Comparison of ENCODE assay signal across 7 mouse cellular contexts in the genomic region with DNA sequence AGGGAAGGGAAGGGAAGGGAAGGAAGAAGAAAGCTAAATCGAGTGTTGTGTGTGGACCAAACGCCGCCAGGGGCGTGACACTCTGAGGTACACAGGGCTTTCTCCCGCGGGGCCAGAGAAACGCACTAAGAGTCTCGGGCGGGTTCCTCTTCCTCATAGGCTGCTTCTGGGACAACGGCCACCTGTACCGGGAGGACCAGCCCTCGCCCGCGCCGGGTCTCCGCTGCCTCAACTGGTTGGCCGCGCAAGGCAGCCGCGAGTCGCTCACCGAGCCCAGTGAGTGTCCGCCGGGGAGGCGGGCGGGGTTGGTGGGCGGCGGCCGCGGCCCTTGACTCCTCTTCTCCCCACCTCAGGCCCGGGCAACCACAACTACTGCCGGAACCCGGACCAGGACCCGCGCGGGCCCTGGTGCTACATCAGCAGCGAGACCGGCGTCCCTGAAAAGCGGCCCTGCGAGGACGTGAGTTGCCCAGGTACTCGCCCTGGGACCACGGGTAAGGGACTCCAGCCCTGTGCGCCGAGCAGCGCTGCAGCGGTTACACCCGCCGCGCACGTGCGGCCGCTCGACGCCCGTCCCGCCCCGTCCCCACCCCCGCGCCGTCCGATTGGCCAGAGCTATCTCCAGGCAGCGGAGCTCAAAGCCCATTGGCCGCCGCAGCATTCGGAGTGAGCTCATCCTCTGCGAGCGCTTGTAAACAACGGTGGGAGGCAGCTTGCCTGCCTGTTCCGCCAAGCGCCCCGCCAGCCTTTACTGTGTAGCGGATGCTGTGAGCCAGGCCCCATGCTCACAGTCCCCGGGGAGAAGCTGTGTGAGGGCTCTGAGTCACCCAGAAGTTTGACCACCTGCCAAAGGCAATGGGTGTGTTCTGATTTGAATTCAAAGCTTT. TPM values are rescaled to one million over a fixed set of nuclear protein-coding genes. Genes with fewer than 3 reads are reported as not detected.
A peak's percentile ranks its signal among the peaks of the same experiment; 100 is the strongest.
DNase-seq lines count a peak whose midpoint lies in the region; ATAC-seq lines count a peak whose summit lies in the region.

No protein-coding gene starts in this region.

- DNase-seq in adrenal gland, postnatal 10 days = peak; percentile 94
- DNase-seq in embryonic facial prominence, embryonic 10.5 days (ENCODE audit: low spot score) = peak; percentile 96
- DNase-seq in kidney, adult 11 months = peak; percentile 91
- DNase-seq in left cerebral cortex, postnatal 4 days = peak; percentile 94
- peak; percentile 98 for DNase-seq in midbrain, embryonic 11.5 days (ENCODE audit: low spot score, missing footprints)
- peak; percentile 96 for DNase-seq in skeletal muscle tissue, adult 2 months (ENCODE audit: low read depth, low spot score)

- peak overlapping the region; percentile 81 for H3K27ac ChIP-seq in embryonic facial prominence, embryonic 10.5 days (replicated peaks)
- no peak overlapping the region for H3K27ac ChIP-seq in midbrain, embryonic 11.5 days (ENCODE audit: low read depth, low read length)

- H3K36me3 ChIP-seq in embryonic facial prominence, embryonic 10.5 days (replicated peaks) = no peaks in the 10 kb centered on the region; the same call in 1 of the 2 replicates
- H3K36me3 ChIP-seq in midbrain, embryonic 11.5 days (ENCODE audit: control insufficient read depth, insufficient read depth, low read length) = no peaks in the 10 kb centered on the region

- peaks cover 53% of the 10 kb centered on the region for H3K4me1 ChIP-seq in embryonic facial prominence, embryonic 10.5 days
- peaks cover 17% of the 10 kb centered on the region for H3K4me1 ChIP-seq in midbrain, embryonic 11.5 days (ENCODE audit: control insufficient read depth, insufficient read depth, low read length)

- peaks cover 26% of the 10 kb centered on the region for H3K27me3 ChIP-seq in embryonic facial prominence, embryonic 10.5 days (replicated peaks; ENCODE audit: low read depth, poor library complexity, severe bottlenecking)
- H3K27me3 ChIP-seq in midbrain, embryonic 11.5 days (ENCODE audit: control insufficient read depth, insufficient read depth, low read length) = no peaks in the 10 kb centered on the region; the same call in 1 of the 2 replicates

- intact Hi-C loops in left cerebral cortex, postnatal 4 days (cut with DNase I) = no loop called here

- peak; percentile 57 for ATAC-seq in granulocyte monocyte progenitor cell, adult 5-6 weeks (replicated peaks; ENCODE audit: poor library complexity, severe bottlenecking)
- peak; percentile 99 for ATAC-seq in midbrain, embryonic 11.5 days (ENCODE audit: low FRiP score)

- H3K9ac ChIP-seq in midbrain, embryonic 11.5 days (ENCODE audit: low read length) = peak overlapping the region; percentile 63

- H3K4me2 ChIP-seq in midbrain, embryonic 11.5 days = peak overlapping the region; percentile 95

- no peaks in the 10 kb centered on the region for H3K9me3 ChIP-seq in embryonic facial prominence, embryonic 10.5 days
- no peaks in the 10 kb centered on the region for H3K9me3 ChIP-seq in midbrain, embryonic 11.5 days (ENCODE audit: control insufficient read depth, low read length)

- WGBS in embryonic facial prominence, embryonic 10.5 days = under 1% methylated on average over 75 of the region's 75 CpGs
- WGBS in midbrain, embryonic 11.5 days = under 1% methylated on average over 75 of the region's 75 CpGs

- H3K4me3 ChIP-seq in embryonic facial prominence, embryonic 10.5 days = peak overlapping the region; percentile 64
- H3K4me3 ChIP-seq in midbrain, embryonic 11.5 days (ENCODE audit: low read depth, low read length) = peak overlapping the region; percentile 40

RNA-seq across cellular contexts. Expression of gene Pik3ip1, which starts 1.8 kb away (rescaled TPM):
- total RNA-seq in adrenal gland, postnatal 10 days (2021) = 10 to 100 TPM; 13.3 to 17.8 TPM
- 7.3 and 11.2 TPM in 2 replicates for polyA plus RNA-seq in embryonic facial prominence, embryonic 10.5 days (2016; fragmentation: Nextera tagmentation; extraction: Ambion mirVana)
- 30.2 and 35.9 TPM in 2 replicates for total RNA-seq in granulocyte monocyte progenitor cell, adult 5-6 weeks (2014; fragmentation: Nextera tagmentation)
- 44.8 and 63.1 TPM in 2 replicates for total RNA-seq in granulocyte monocyte progenitor cell, adult 5-6 weeks (2017)
- total RNA-seq in left cerebral cortex, postnatal 4 days (2021) = 10 to 100 TPM; 22.9 to 23.4 TPM
- 10.5 and 12.1 TPM in 2 replicates for polyA plus RNA-seq in midbrain, embryonic 11.5 days (2014; fragmentation: Nextera tagmentation; extraction: Ambion mirVana)

RNA-seq across cellular contexts. Expression of gene Patz1, which starts 43.3 kb away (rescaled TPM):
- 10 to 100 TPM; 31.2 to 38.5 TPM for total RNA-seq in adrenal gland, postnatal 10 days (2021)
- polyA plus RNA-seq in embryonic facial prominence, embryonic 10.5 days (2016; fragmentation: Nextera tagmentation; extraction: Ambion mirVana) = 91.5 and 96.8 TPM in 2 replicates
- total RNA-seq in granulocyte monocyte progenitor cell, adult 5-6 weeks (2014; fragmentation: Nextera tagmentation) = 98.0 and 105 TPM in 2 replicates
- 65.0 and 73.9 TPM in 2 replicates for total RNA-seq in granulocyte monocyte progenitor cell, adult 5-6 weeks (2017)
- total RNA-seq in left cerebral cortex, postnatal 4 days (2021) = 10 to 100 TPM; 62.5 to 62.9 TPM
- polyA plus RNA-seq in midbrain, embryonic 11.5 days (2014; fragmentation: Nextera tagmentation; extraction: Ambion mirVana) = 107 and 116 TPM in 2 replicates
